Mouse (Mus musculus): Measurements from ENCODE around the gene Defb18. TPM values are rescaled to one million over a fixed set of nuclear protein-coding genes. Genes with fewer than 3 reads are reported as not detected.

Gene Defb18
- total and polyA plus RNA-seq, 2 experiments, result not detected

DNA sequence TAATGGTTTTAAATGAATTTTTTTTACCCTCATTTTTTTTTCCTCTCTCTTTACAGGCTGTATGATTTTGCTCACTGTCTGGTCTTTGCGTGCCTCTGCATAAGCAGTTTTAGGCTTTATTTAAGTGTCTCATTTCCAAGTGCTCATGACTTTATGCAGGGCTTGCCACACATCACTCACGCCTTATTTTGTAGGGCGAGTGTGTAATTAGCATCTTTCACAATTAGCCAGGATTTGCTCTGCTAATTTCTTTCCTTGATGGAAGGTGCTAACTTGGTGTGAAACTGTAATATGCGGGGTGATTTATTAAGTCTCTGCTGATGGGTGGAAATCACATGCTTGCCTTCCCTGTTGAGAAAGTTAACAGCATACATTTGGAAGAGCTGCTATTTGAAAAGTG lies 45.5 kb downstream of the Defb18 start:
- Histone ChIP-seq H3K79me2 (ENCODE audit: control insufficient read depth, insufficient read depth, low read length) (no peaks in the 10 kb centered on the region), H3K27ac (replicated peaks; ENCODE audit: insufficient read depth, low read depth, low read length) (no peak overlapping the region), H3K27me3 (ENCODE audit: control insufficient read depth, insufficient read depth, low read length) (no peaks in the 10 kb centered on the region), H3K9ac (ENCODE audit: low read depth, low read length) (no peak overlapping the region), H3K4me3 (ENCODE audit: insufficient read depth, low read depth, low read length) (no peak overlapping the region), H3K36me3 (ENCODE audit: control insufficient read depth, insufficient read depth, low read length) (no peaks in the 10 kb centered on the region), H3K4me1 (ENCODE audit: control insufficient read depth, insufficient read depth, low read length) (no peaks in the 10 kb centered on the region)
- TF ChIP-seq POLR2A (IDR thresholded peaks at IDR 0.05; ENCODE audit: extremely low read depth, insufficient read depth, low read length) (no peak), CTCF (IDR thresholded peaks at IDR 0.05; ENCODE audit: low read depth, low read length) (no peak)
- 48% methylated on average over 4 of the region's 4 CpGs for WGBS
- no peak for DNase-seq (ENCODE audit: extremely low read depth, low read depth, low spot score)

DNA sequence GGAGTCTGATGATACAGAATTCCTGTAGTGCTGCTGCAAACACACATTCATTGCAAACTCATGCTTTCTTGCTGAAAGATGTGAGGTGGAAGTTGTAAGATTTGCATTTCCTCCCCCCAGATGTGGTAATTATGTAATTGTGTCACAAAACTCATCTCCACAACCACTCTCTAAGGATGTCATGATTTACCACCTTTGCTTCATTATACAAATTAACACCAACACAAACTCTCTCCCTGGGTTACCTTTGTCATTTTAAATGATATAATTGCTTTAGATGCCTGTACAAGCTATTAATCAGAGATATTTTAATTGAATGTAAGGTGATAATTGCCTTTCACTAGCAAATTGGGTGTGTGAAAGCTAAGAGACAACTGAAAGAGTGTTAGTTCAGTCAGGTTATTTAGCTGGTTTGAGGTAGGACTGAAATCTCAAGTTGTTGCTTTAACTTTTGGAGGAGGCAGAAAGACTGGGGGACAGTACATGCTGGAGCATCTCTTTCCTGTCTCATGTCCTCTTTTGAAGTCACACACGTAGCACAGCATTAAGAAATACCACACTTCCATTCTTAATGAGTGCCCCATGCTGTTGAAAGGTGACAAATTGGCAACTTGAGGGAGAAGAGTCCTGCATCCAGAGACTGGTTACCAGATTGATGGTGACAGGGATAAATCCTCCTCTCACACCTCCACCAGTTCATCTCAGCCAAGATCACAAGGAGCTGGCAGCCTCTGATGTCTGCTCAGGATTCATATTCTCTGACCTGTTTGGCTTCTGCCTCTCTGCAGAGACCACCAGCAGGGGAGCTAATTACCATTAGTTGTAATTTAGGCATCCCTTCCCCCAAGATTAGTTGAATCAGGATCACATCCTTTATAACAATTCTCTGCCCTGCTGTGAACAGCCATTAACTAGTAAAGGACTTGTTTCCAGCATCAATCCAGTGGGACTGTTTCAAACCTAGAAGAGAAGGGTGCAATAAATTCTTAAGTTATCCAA lies 46.2 kb downstream of the Defb18 start:
- H3K4me1 ChIP-seq (ENCODE audit: control insufficient read depth, insufficient read depth, low read length), result no peaks in the 10 kb centered on the region
- no peak overlapping the region for H3K9ac ChIP-seq (ENCODE audit: low read depth, low read length)
- TF ChIP-seq CTCF (IDR thresholded peaks at IDR 0.05; ENCODE audit: low read depth, low read length), result no peak
- TF ChIP-seq POLR2A (IDR thresholded peaks at IDR 0.05; ENCODE audit: extremely low read depth, insufficient read depth, low read length), result no peak
- H3K27me3 ChIP-seq (ENCODE audit: control insufficient read depth, insufficient read depth, low read length), result no peaks in the 10 kb centered on the region
- no peaks in the 10 kb centered on the region for H3K36me3 ChIP-seq (ENCODE audit: control insufficient read depth, insufficient read depth, low read length)
- H3K4me3 ChIP-seq (ENCODE audit: insufficient read depth, low read depth, low read length), result no peak overlapping the region
- no peaks in the 10 kb centered on the region for H3K79me2 ChIP-seq (ENCODE audit: control insufficient read depth, insufficient read depth, low read length)
- no peak overlapping the region for H3K27ac ChIP-seq (replicated peaks; ENCODE audit: insufficient read depth, low read depth, low read length)
- 18% methylated on average over 1 of the region's 1 CpGs for WGBS
- DNase-seq (ENCODE audit: extremely low read depth, low read depth, low spot score), result no peak

Other genes with a start within 250 kb of the Defb18 start
- not detected in 2 replicates for gene Crisp4, start 91.5 kb downstream of the Defb18 start, total RNA-seq (2014; rRNA removed)
- not detected in 2 replicates for gene Crisp4, start 91.5 kb downstream of the Defb18 start, polyA plus RNA-seq (2012; rRNA removed)
- gene Defb41, start 27.7 kb upstream of the Defb18 start, total RNA-seq (2014; rRNA removed), result not detected in 2 replicates
- gene Defb41, start 27.7 kb upstream of the Defb18 start, polyA plus RNA-seq (2012; rRNA removed), result not detected in 2 replicates

All from liver, adult 2 months (tissue).